Mouse (Mus musculus) retina, adult 2 months (tissue): ENCODE data around the gene Crabp2.

Source experiments
- DNase-seq: peaks from one replicate; pipeline ENCODE4 v3.0.0-alpha.2; 2012; ENCODE audit warnings: low read depth, low spot score

Crabp2 gene

DNA sequence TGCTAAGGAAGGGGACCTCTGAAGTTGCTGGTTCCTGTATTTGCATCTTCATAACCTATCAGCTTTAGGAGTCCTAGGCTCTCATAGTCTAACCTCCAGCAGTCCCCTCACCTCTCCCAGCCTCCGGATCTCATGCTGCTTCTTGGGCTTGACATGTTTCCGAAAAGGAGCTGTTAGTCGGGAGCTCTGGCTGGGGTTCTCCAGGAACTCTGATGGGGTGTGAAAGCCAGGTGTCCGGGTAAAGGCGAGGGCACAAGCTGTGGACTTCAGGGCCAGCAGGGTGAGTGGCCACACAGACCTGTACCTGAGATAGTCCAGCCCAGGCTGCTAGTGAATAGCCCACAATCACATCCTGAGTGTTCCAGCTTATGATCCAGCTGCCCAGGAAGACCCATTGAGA is 21.0 kb upstream of the Crabp2 start:
- DNase-seq: no peak

GRCm38 (mm10) chr3:87929341-87930077 is 19.0 kb upstream of the Crabp2 start:
- no peak for DNase-seq

- DNase-seq: peak; percentile 94
Measured at GRCm38 (mm10) chr3:87930078-87930795, 18.2 kb upstream of the Crabp2 start, which contains the start of the genes Isg20l2 and Rrnad1. Gene Isg20l2 (plus strand): TSS chr3:87930314. Gene Rrnad1 (minus strand): TSS chr3:87930717.

GRCm38 (mm10) chr3:87934026-87934425 is 14.4 kb upstream of the Crabp2 start:
- DNase-seq: no peak

- no peak for DNase-seq
Measured at GRCm38 (mm10) chr3:87934501-87934900, 14.0 kb upstream of the Crabp2 start.

DNA sequence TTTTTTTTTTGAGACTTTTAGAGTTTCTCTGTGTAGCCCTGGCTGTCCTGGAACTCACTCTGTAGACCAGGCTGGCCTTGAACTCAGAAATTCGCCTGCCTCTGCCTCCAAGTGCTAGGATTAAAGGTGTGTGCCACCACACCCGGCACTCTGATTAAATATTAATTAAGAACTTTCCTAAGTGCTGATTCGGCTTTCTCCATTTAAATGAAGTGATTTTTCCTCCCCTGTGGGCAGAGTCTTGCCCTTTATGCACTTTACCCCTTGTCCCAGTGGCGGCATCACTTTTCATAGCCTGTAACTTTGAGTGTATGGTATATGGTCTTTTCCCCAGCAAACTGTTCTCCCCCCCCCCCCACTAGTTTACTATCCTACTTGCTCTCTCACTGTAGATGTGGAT is 13.3 kb upstream of the Crabp2 start:
- no peak for DNase-seq

GRCm38 (mm10) chr3:87935776-87936175 is 12.7 kb upstream of the Crabp2 start:
- peak; percentile 25 for DNase-seq

DNA sequence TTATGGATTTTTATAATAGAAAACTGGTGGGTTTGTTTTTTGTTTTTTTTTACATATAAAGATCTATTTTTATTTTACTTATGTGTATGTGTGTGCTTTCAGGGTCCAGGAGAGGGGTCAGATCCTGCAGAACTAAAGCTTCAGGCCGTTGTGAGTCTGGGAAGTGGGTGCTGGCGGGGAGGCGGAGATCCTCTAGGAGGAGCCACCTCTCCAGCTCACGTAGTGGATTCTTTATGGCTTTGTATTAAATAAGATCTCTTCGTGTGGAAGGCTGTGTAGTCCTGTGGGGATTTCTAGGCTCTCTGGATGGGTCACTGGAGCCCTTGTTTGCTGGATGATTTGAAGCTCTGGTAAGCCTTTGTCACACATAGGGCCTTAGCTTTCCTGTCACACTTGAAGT is 7.9 kb upstream of the Crabp2 start:
- DNase-seq: no peak

DNA sequence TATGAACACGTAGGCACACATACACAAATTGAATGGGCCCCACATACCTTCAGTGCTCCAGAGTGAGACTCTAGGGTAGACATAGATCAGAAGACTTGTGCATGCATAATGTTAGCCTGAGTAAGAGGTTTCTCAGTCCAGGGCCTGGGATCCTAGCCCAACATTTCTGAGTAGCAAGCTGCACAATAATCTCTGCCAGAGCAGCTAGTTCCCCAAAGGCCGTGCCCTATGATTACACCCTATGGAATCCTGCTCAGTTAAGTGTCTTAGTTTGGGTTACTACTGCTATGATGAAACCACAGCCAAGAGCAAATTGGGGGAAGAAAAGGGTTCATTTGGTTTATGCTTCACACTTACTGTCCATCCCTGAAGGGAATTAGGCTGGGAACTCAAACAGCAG is 6.0 kb upstream of the Crabp2 start:
- no peak for DNase-seq

DNA sequence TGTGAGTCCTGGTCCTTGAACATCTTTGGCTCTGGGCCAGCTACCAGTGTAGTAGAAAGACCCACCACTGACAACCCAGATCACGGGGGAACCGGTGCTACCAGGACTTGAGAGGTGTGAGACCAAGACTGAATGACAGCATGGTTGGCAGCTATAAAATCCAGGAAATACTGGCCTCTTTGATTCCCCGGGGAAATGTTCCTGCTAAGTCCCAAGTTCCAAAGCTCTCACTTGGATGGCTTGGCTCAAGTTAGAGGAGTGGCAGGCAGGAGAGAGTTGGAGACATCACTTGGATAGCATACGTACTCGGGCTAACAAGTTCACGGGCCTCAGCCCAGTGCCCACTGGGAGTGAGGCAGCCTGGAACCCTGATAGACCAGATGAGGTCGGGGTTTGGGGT is 4.9 kb upstream of the Crabp2 start:
- DNase-seq: no peak

DNA sequence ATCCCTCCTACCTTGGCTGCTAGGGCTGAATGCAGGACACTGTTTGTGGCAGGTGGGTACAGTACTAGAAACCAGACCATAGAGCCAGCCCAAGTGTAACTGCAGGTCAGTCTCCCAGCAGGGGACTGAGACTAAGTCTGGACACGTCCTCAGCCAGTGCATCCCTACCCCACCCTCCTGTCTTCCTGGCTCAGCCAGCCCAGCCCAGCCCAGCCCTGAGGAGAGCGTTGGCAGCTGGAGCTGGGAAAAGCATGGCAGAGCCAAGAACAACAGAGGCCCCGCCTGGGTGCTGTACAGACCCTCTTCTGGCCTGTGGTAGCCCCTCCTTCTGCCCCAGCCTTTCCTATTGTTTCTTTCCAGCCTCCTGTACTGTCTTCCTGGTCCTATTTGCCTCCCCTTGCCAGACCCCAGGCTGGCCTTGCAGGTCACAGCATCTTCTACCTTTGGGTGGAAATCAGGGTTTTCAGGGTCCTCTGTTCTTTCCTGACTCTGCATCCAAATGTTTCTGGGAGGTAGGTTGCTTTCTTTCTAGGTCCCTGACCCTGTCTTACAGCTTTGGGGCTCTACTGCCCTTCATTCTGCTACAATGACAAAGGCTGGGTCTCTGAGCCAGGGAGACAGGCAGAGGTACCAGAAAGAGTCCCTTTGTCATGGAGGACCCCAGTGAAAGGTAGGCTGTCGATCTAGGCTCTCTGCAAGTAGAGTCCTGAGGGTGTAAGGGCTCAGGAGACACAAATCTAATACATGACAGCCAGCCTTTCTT is 3.4 kb upstream of the Crabp2 start:
- DNase-seq: no peak

GRCm38 (mm10) chr3:87945781-87946540 is 2.5 kb upstream of the Crabp2 start:
- no peak for DNase-seq

- DNase-seq: no peak
Measured at GRCm38 (mm10) chr3:87946541-87946860, 2.0 kb upstream of the Crabp2 start.

DNA sequence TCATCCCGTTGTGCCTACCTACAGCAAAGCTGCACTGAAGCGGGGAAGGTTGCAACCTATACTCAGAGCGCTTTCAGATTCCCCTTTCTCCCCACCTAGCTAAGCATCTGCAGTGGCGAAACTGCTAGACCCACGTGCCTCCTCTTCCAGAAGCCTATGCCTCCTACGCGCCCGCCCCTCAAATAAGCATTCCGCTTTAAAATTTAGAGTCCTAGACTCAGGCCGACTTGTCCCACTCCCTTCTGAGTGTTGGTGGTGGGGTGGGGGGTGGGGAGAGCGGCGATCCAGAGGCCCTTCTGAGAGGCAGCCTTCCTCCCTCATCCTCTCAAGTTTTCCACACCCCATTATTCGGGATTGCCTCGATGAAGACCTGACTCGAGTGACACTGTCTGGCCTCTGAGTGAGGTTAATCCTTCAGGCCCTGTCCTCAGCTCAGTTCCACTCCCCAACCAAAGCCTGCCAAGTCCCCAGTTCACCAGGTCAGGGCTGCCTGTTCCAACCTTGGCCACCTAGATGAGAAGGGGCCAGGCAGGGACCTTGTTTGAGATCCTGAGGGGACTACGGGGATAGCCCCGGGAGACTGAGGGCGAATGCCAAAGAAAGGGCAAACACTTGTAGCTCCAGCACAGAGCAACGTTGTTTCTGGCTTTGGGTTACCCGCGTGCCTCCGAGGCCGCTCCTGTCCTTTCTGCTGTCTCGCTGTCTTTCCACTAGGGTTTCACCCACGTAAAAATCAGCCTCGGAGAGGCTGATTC is 1.2 kb upstream of the Crabp2 start:
- no peak for DNase-seq

DNA sequence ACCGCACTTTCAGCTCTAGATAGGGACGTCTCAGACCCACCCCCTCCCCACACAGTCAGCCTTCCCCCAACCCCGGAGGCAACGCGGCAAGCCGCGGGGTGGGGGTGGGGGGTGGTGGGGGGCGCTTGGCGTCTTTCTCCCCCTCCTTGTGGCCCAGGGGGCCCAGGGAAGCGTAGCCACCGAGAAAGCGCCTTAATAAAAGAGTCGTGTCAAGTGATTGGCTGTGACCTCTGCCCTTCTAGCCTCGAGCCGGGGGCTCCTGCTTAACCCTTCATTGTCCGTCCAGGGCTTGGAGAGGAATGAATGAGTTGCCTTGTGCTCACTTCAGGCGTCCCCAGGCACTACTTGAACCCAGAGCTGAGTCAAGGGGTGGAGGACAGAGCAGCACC is 661 bp upstream of the Crabp2 start:
- DNase-seq: no peak

DNA sequence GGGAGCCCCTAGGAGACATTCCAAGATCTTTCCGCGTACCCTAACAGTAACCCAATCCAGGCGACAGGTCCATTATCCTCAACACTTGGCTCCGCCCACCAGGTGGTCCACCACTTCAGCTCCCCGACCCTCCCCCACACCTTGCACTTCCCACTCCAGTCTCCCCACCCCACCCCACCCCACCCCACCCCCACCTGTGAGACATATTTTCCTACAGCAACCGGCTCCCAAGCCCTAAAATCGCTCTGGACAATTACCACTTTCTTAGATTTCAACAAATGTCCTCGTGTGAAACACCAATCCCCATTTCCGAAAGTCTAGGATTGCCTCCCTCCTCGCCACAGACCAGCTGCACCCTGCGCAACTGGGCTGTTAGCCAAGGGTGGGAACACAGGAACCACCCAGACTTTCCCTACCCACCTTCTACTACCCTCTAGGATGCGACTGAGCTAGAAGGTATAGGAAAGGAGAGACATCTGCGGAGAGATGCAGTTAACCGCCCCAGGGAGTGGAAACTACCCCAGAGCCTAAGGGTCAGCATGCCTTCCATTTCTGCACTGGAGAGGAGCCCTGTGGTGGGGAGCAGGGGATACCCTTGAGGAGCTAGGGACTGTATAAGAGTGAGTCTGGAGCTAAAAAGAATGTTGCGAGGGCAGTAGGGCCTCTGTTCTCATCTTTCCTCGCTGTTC is 944 bp downstream of the Crabp2 start:
- no peak for DNase-seq

DNA sequence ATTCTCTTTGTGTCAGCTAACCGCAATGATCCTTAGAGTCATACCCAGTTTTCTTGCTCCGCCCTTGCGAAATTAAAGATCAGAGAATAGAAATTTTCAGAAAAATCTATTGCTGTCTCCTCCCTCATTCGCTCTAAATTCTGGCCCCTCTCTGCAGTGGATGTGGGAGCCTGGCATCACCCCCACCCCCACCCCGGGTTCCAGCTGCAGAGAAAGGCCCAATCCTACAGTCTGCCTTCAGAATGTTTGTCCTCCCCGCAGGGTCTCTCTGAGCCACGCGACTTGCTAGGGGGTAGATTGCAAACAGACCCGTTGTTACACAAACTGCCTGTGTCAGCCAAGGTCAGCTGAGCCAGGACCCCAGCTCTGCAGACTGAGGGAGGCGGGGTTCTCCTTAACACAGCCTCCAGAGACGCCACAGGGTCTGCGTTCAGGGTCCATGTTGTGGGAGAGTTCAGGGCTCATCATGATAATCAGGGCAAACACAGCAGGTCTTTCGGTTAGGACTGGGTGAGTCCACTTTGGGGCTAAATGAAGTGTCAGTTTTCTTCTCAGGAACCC is 1.6 kb downstream of the Crabp2 start:
- DNase-seq: no peak

DNA sequence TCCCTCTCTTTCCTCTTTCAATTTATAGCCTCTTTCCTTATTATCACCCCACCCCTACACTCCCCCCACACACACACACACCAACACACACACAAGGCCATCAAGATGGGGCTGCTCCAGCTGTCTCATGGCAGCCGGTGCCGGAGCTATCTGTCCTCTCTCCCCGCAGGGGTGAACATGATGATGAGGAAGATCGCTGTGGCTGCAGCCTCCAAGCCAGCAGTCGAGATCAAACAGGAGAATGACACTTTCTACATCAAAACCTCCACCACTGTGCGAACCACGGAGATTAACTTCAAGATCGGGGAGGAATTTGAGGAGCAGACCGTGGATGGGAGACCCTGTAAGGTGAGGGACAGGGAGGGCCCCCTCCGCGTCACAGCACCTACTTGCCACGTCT is 3.5 kb downstream of the Crabp2 start:
- no peak for DNase-seq

- no peak for DNase-seq
Measured at GRCm38 (mm10) chr3:87952440-87952839, 4.0 kb downstream of the Crabp2 start.

GRCm38 (mm10) chr3:87958056-87958455 is 9.6 kb downstream of the Crabp2 start:
- no peak for DNase-seq
